ENCODE assay signal across 8 mouse cellular contexts in genomic region chr12:55398240-55399127, GRCm38 (mm10). TPM values are rescaled to one million over a fixed set of nuclear protein-coding genes. Genes with fewer than 3 reads are reported as not detected.
DNase-seq lines count a peak whose midpoint lies in the region; ATAC-seq lines count a peak whose summit lies in the region.

No protein-coding gene starts in this region.

- ATAC-seq in forebrain, embryonic 11.5 days (replicated peaks; ENCODE audit: low FRiP score) = peak; percentile 99
- peak; percentile 99 for ATAC-seq in heart, embryonic 16.5 days (replicated peaks; ENCODE audit: extremely low read depth, insufficient read depth, low FRiP score)
- ATAC-seq in liver, embryonic 15.5 days (ENCODE audit: insufficient read depth) = peak; percentile 99
- ATAC-seq in neural tube, embryonic 12.5 days (ENCODE audit: low FRiP score, low read depth) = peak; percentile 100

- H3K4me3 ChIP-seq in forebrain, embryonic 11.5 days (ENCODE audit: low read depth, low read length) = peak overlapping the region; percentile 96
- peak overlapping the region; percentile 87 for H3K4me3 ChIP-seq in heart, embryonic 16.5 days (ENCODE audit: low read length)
- peak overlapping the region; percentile 91 for H3K4me3 ChIP-seq in liver, embryonic 15.5 days (replicated peaks)
- peak overlapping the region; percentile 72 for H3K4me3 ChIP-seq in neural tube, embryonic 12.5 days

- peak overlapping the region; percentile 91 for H3K9ac ChIP-seq in forebrain, embryonic 11.5 days (ENCODE audit: low read length)
- H3K9ac ChIP-seq in heart, embryonic 16.5 days (ENCODE audit: low read length) = peak overlapping the region; percentile 93
- peak overlapping the region; percentile 89 for H3K9ac ChIP-seq in liver, embryonic 15.5 days
- peak overlapping the region; percentile 86 for H3K9ac ChIP-seq in neural tube, embryonic 12.5 days

- no peaks in the 10 kb centered on the region for H3K27me3 ChIP-seq in forebrain, embryonic 11.5 days (ENCODE audit: control insufficient read depth, insufficient read depth, low read length)
- no peaks in the 10 kb centered on the region for H3K27me3 ChIP-seq in heart, embryonic 16.5 days (ENCODE audit: control insufficient read depth, insufficient read depth, low read length)
- H3K27me3 ChIP-seq in liver, embryonic 15.5 days = 0 out of 2 replicates have a peak, but pooled peaks cover 5% of the 10 kb centered on the region
- H3K27me3 ChIP-seq in neural tube, embryonic 12.5 days (replicated peaks) = no peaks in the 10 kb centered on the region

- DNase-seq in CD8-positive naive resting alpha-beta T cell, adult 2 months (ENCODE audit: low read depth in 2 of 2, low spot score in 2 of 2) = peak; percentile 79 to 84
- DNase-seq in c-Kit-positive CD71-negative TER-119-negative erythroid progenitor cells, embryonic 14.5 days (ENCODE audit: low read depth) = peak; percentile 90
- DNase-seq in forebrain, embryonic 11.5 days (ENCODE audit: low spot score) = peak; percentile 96
- peak; percentile 94 for DNase-seq in kidney, postnatal 36 days
- DNase-seq in telencephalon, adult 2 months (ENCODE audit: low read depth, low spot score) = peak; percentile 88

- H3K4me2 ChIP-seq in forebrain, embryonic 11.5 days (ENCODE audit: low read depth, low read length, severe bottlenecking) = peak overlapping the region; percentile 97
- H3K4me2 ChIP-seq in heart, embryonic 16.5 days (ENCODE audit: low read depth, low read length) = peak overlapping the region; percentile 96
- H3K4me2 ChIP-seq in liver, embryonic 15.5 days = peak overlapping the region; percentile 70
- H3K4me2 ChIP-seq in neural tube, embryonic 12.5 days (replicated peaks) = peak overlapping the region; percentile 78

- H3K36me3 ChIP-seq in forebrain, embryonic 11.5 days (ENCODE audit: control insufficient read depth, insufficient read depth, low read length) = no peaks in the 10 kb centered on the region
- H3K36me3 ChIP-seq in heart, embryonic 16.5 days (ENCODE audit: control insufficient read depth, insufficient read depth) = no peaks in the 10 kb centered on the region
- no peaks in the 10 kb centered on the region; the same call in 1 of the 2 replicates for H3K36me3 ChIP-seq in liver, embryonic 15.5 days (replicated peaks)
- peaks cover 3% of the 10 kb centered on the region for H3K36me3 ChIP-seq in neural tube, embryonic 12.5 days

- H3K9me3 ChIP-seq in forebrain, embryonic 11.5 days (ENCODE audit: control insufficient read depth, low read length) = no peaks in the 10 kb centered on the region
- H3K9me3 ChIP-seq in heart, embryonic 16.5 days (replicated peaks; ENCODE audit: control insufficient read depth, low read length) = no peaks in the 10 kb centered on the region
- no peaks in the 10 kb centered on the region for H3K9me3 ChIP-seq in liver, embryonic 15.5 days (replicated peaks)
- no peaks in the 10 kb centered on the region for H3K9me3 ChIP-seq in neural tube, embryonic 12.5 days

- 2% methylated on average over 51 of the region's 51 CpGs for WGBS in forebrain, embryonic 11.5 days
- under 1% methylated on average over 51 of the region's 51 CpGs for WGBS in heart, embryonic 16.5 days
- 1% methylated on average over 51 of the region's 51 CpGs for WGBS in liver, embryonic 15.5 days (ENCODE audit: insufficient replicate concordance)
- WGBS in neural tube, embryonic 12.5 days = under 1% methylated on average over 51 of the region's 51 CpGs

- H3K27ac ChIP-seq in forebrain, embryonic 11.5 days (ENCODE audit: low read depth, low read length) = peak overlapping the region; percentile 75
- peak overlapping the region; percentile 97 for H3K27ac ChIP-seq in heart, embryonic 16.5 days (ENCODE audit: low read length)
- H3K27ac ChIP-seq in liver, embryonic 15.5 days (replicated peaks) = peak overlapping the region; percentile 86
- peak overlapping the region; percentile 70 for H3K27ac ChIP-seq in neural tube, embryonic 12.5 days

- H3K4me1 ChIP-seq in forebrain, embryonic 11.5 days (replicated peaks; ENCODE audit: control insufficient read depth, insufficient read depth, low read length) = peaks cover 8% of the 10 kb centered on the region; the same call in 1 of the 2 replicates
- H3K4me1 ChIP-seq in heart, embryonic 16.5 days (ENCODE audit: control insufficient read depth, insufficient read depth, low read length) = peaks cover 17% of the 10 kb centered on the region
- peaks cover 29% of the 10 kb centered on the region for H3K4me1 ChIP-seq in liver, embryonic 15.5 days (replicated peaks)
- peaks cover 10% of the 10 kb centered on the region for H3K4me1 ChIP-seq in neural tube, embryonic 12.5 days

RNA-seq across cellular contexts. Expression of gene Psma6, which starts 14.5 kb away (rescaled TPM):
- 425 and 448 TPM in 2 replicates for polyA plus RNA-seq in forebrain, embryonic 11.5 days (2014; fragmentation: Nextera tagmentation; extraction: Ambion mirVana)
- polyA plus RNA-seq in heart, embryonic 16.5 days (2015; fragmentation: Nextera tagmentation; extraction: Ambion mirVana) = 322 and 352 TPM in 2 replicates
- polyA plus RNA-seq in liver, embryonic 15.5 days (2015; fragmentation: Nextera tagmentation; extraction: Ambion mirVana) = 185 and 190 TPM in 2 replicates
- 417 and 431 TPM in 2 replicates for polyA plus RNA-seq in neural tube, embryonic 12.5 days (2016; fragmentation: Nextera tagmentation; extraction: Ambion mirVana)

Comparison
In these comparisons a context has a peak if more than half of its experiments do, and no peak if none do; other contexts are left out.
1. Peak in every context shown above with its lines: DNase-seq, ATAC-seq, H3K4me3 ChIP-seq and H3K27ac ChIP-seq.